Mouse (Mus musculus) hindbrain, embryonic 11.5 days (tissue): ENCODE measurements around the gene Arrdc3. TPM values are rescaled to one million over a fixed set of nuclear protein-coding genes. Genes with fewer than 3 reads are reported as not detected.

Source experiments
- ATAC-seq: fragments of 200-750 bp; cut with Nextera tagmentation; 2 replicates; pipeline ENCODE4 v1.8.0; 2017; ENCODE audit warnings: mild to moderate bottlenecking, moderate TSS enrichment, moderate library complexity; ENCODE audit not compliant: low FRiP score
- DNase-seq: peaks from one replicate; pipeline ENCODE4 v3.0.0-alpha.2; 2015; ENCODE audit warnings: low spot score
- H3K27ac ChIP-seq: fragments of 300-500 bp; sonication (generic); 2 replicates; pipeline ENCODE4 v1.5.1; 2014; ENCODE audit warnings: mild to moderate bottlenecking, low read depth, low read length
- H3K27me3 ChIP-seq: fragments of 300-500 bp; sonication (generic); 2 replicates; pipeline ENCODE4 v1.6.1; 2014; ENCODE audit warnings: mild to moderate bottlenecking, low read length, moderate library complexity, mixed read lengths; ENCODE audit not compliant: control insufficient read depth, insufficient read depth
- H3K36me3 ChIP-seq: fragments of 300-500 bp; sonication (generic); 2 replicates; pipeline ENCODE4 v1.6.1; 2014; ENCODE audit warnings: mild to moderate bottlenecking, low read length, moderate library complexity, mixed read lengths; ENCODE audit not compliant: control insufficient read depth, insufficient read depth
- H3K4me1 ChIP-seq: fragments of 300-500 bp; sonication (generic); replicated peaks from 2 replicates; pipeline ENCODE4 v1.6.1; 2014; ENCODE audit warnings: low read length, mixed read lengths; ENCODE audit not compliant: control insufficient read depth, insufficient read depth
- H3K4me2 ChIP-seq: fragments of 300-500 bp; sonication (generic); replicated peaks from 2 replicates; pipeline ENCODE4 v1.6.1; 2014; ENCODE audit warnings: mild to moderate bottlenecking, low read depth, low read length
- H3K4me3 ChIP-seq: fragments of 300-500 bp; sonication (generic); 2 replicates; pipeline ENCODE4 v1.5.1; 2014; ENCODE audit warnings: low read depth, low read length
- H3K9ac ChIP-seq: fragments of 300-500 bp; sonication (generic); 2 replicates; pipeline ENCODE4 v1.6.1; 2014; ENCODE audit warnings: low read depth, low read length
- H3K9me3 ChIP-seq: fragments of 300-500 bp; sonication (generic); 2 replicates; pipeline ENCODE4 v1.6.1; 2016; ENCODE audit warnings: low read length; ENCODE audit not compliant: control insufficient read depth
- WGBS: fragments of 180-500 bp; shearing (Covaris S2); extraction: QIAGEN DNeasy Blood & Tissue Kit; methylation state at CpG from one replicate; pipeline ENCODE4 v1.1.7; 2014; 5-methylcytosine and 5-hydroxymethylcytosine counted together
- polyA plus RNA-seq: library from polyadenylated mRNA; unstranded; fragments of >200 nt; fragmentation: Nextera tagmentation; extraction: Ambion mirVana; gene quantifications from 2 replicates; pipeline ENCODE4 v1.2.1, GENCODE M21; 2014

Arrdc3 gene
- polyA plus RNA-seq, 1 experiment from 2014 or later, result 56.4 TPM

- no peak for DNase-seq
- no peak overlapping the region for H3K4me3 ChIP-seq
- no peak overlapping the region for H3K27ac ChIP-seq
- H3K9me3 ChIP-seq, result no peaks in the 10 kb centered on the region
- ATAC-seq, result no peak
- H3K36me3 ChIP-seq, result no peaks in the 10 kb centered on the region
- WGBS, result 88% methylated on average over 2 of the region's 2 CpGs
- no peaks in the 10 kb centered on the region for H3K4me1 ChIP-seq
- no peak overlapping the region for H3K9ac ChIP-seq
- H3K4me2 ChIP-seq, result no peak overlapping the region
- H3K27me3 ChIP-seq, result no peaks in the 10 kb centered on the region
These were observed 53.2 kb downstream of the Arrdc3 start for GRCm38 (mm10) chr13:80936426-80936825.

GRCm38 (mm10) chr13:80939228-80939627 is 56.0 kb downstream of the Arrdc3 start:
- Histone ChIP-seq H3K36me3 (no peaks in the 10 kb centered on the region), H3K9me3 (no peaks in the 10 kb centered on the region), H3K27me3 (no peaks in the 10 kb centered on the region), H3K4me3 (no peak overlapping the region), H3K27ac (no peak overlapping the region), H3K4me1 (no peaks in the 10 kb centered on the region), H3K9ac (no peak overlapping the region), H3K4me2 (no peak overlapping the region)
- 86% methylated on average over 4 of the region's 4 CpGs for WGBS
- DNase-seq (no peak), ATAC-seq (no peak)

- H3K9me3 ChIP-seq, result no peaks in the 10 kb centered on the region
- no peak overlapping the region for H3K4me3 ChIP-seq
- no peaks in the 10 kb centered on the region for H3K36me3 ChIP-seq
- no peaks in the 10 kb centered on the region for H3K27me3 ChIP-seq
- no peak for DNase-seq
- no peak for ATAC-seq
- H3K9ac ChIP-seq, result no peak overlapping the region
- no peaks in the 10 kb centered on the region for H3K4me1 ChIP-seq
- H3K4me2 ChIP-seq, result no peak overlapping the region
- H3K27ac ChIP-seq, result no peak overlapping the region
- 71% methylated on average over 1 of the region's 1 CpGs for WGBS
These were observed 56.7 kb downstream of the Arrdc3 start for GRCm38 (mm10) chr13:80939866-80940265.

GRCm38 (mm10) chr13:80940421-80940820 is 57.2 kb downstream of the Arrdc3 start:
- Histone ChIP-seq H3K4me1 (no peaks in the 10 kb centered on the region), H3K9ac (no peak overlapping the region), H3K27ac (no peak overlapping the region), H3K36me3 (no peaks in the 10 kb centered on the region), H3K27me3 (no peaks in the 10 kb centered on the region), H3K4me2 (no peak overlapping the region), H3K4me3 (no peak overlapping the region), H3K9me3 (no peaks in the 10 kb centered on the region)
- ATAC-seq (no peak), DNase-seq (no peak)
- 88% methylated on average over 5 of the region's 5 CpGs for WGBS

- no peak for DNase-seq
- no peak overlapping the region for H3K4me3 ChIP-seq
- no peaks in the 10 kb centered on the region for H3K9me3 ChIP-seq
- no peaks in the 10 kb centered on the region for H3K36me3 ChIP-seq
- H3K27me3 ChIP-seq, result no peaks in the 10 kb centered on the region
- H3K9ac ChIP-seq, result no peak overlapping the region
- 70% methylated on average over 10 of the region's 10 CpGs for WGBS
- no peaks in the 10 kb centered on the region for H3K4me1 ChIP-seq
- no peak for ATAC-seq
- H3K27ac ChIP-seq, result no peak overlapping the region
- no peak overlapping the region for H3K4me2 ChIP-seq
These were observed 57.9 kb downstream of the Arrdc3 start for GRCm38 (mm10) chr13:80940860-80941630.

- Histone ChIP-seq H3K27ac (no peak overlapping the region), H3K9me3 (no peaks in the 10 kb centered on the region), H3K4me2 (no peak overlapping the region), H3K27me3 (no peaks in the 10 kb centered on the region), H3K36me3 (no peaks in the 10 kb centered on the region), H3K9ac (no peak overlapping the region), H3K4me1 (no peaks in the 10 kb centered on the region), H3K4me3 (no peak overlapping the region)
- ATAC-seq, result no peak
- DNase-seq, result no peak
These were observed 61.3 kb downstream of the Arrdc3 start for GRCm38 (mm10) chr13:80944532-80944931.
